Mouse (Mus musculus) lung, postnatal 14 days (tissue): ENCODE results near the gene Syna.

Experiments used
- DNase-seq: peaks from one replicate; pipeline ENCODE4 v3.0.0; 2021

Gene Syna

GRCm38 (mm10) chr5:134565696-134566095 is 5.7 kb upstream of the Syna start:
- no peak for DNase-seq

- DNase-seq, result no peak
Observed at GRCm38 (mm10) chr5:134564272-134564671, 4.3 kb upstream of the Syna start.

GRCm38 (mm10) chr5:134560450-134561171 is 640 bp upstream of the Syna start:
- no peak for DNase-seq

- peak; percentile 76 for DNase-seq
Observed at GRCm38 (mm10) chr5:134555463-134556164, 4.4 kb downstream of the Syna start.

GRCm38 (mm10) chr5:134553951-134554546 is 5.9 kb downstream of the Syna start:
- DNase-seq, result no peak

GRCm38 (mm10) chr5:134552110-134552972 is 7.6 kb downstream of the Syna start, which contains the start of gene Clip2:
Gene Clip2, minus strand, starts transcription at chr5:134552434.
- DNase-seq, result peak; percentile 99

GRCm38 (mm10) chr5:134551233-134552109 is 8.5 kb downstream of the Syna start:
- no peak for DNase-seq

GRCm38 (mm10) chr5:134550836-134551232 is 9.1 kb downstream of the Syna start:
- DNase-seq, result no peak

- DNase-seq, result no peak
Observed at GRCm38 (mm10) chr5:134549640-134550168, 10.3 kb downstream of the Syna start.

- no peak for DNase-seq
Observed at GRCm38 (mm10) chr5:134548306-134548705, 11.7 kb downstream of the Syna start.

- DNase-seq, result no peak
Observed at GRCm38 (mm10) chr5:134546790-134547189, 13.2 kb downstream of the Syna start.

- no peak for DNase-seq
Observed at GRCm38 (mm10) chr5:134545242-134545629, 14.7 kb downstream of the Syna start.

GRCm38 (mm10) chr5:134544516-134545241 is 15.3 kb downstream of the Syna start:
- peak; percentile 37 for DNase-seq

GRCm38 (mm10) chr5:134541640-134542039 is 18.3 kb downstream of the Syna start:
- peak; percentile 79 for DNase-seq

- peak; percentile 43 for DNase-seq
Observed at GRCm38 (mm10) chr5:134540881-134541280, 19.1 kb downstream of the Syna start.

GRCm38 (mm10) chr5:134539891-134540290 is 20.1 kb downstream of the Syna start:
- peak; percentile 79 for DNase-seq

GRCm38 (mm10) chr5:134536036-134536435 is 23.9 kb downstream of the Syna start:
- no peak for DNase-seq

- DNase-seq, result no peak
Observed at GRCm38 (mm10) chr5:134532417-134532816, 27.6 kb downstream of the Syna start.

- DNase-seq, result no peak
Observed at GRCm38 (mm10) chr5:134531585-134531984, 28.4 kb downstream of the Syna start.

- DNase-seq, result peak; percentile 68
Observed at GRCm38 (mm10) chr5:134530830-134531229, 29.1 kb downstream of the Syna start.

GRCm38 (mm10) chr5:134528488-134528887 is 31.5 kb downstream of the Syna start:
- no peak for DNase-seq
